12 mouse cellular contexts compared by ENCODE assay signal in genomic region chr5:136303409-136303983, GRCm38 (mm10). TPM values are rescaled to one million over a fixed set of nuclear protein-coding genes. Genes with fewer than 3 reads are reported as not detected.
DNase-seq lines count a peak whose midpoint lies in the region; ATAC-seq and TF ChIP-seq lines count a peak whose summit lies in the region.
"Had no signal": no experiment of that assay in that cellular context is flagged by ENCODE, and none has a peak within 500 bp of the region (broad histone marks: within the 10 kb centered on the region; RNA-seq: fewer than 3 reads in every experiment).

No protein-coding gene starts in this region.

- H3K27ac ChIP-seq in intestine, embryonic 14.5 days (ENCODE audit: low read depth): peak overlapping the region; percentile 14; the same call in 1 of the 2 replicates
- H3K27ac ChIP-seq in intestine, postnatal 0 days (ENCODE audit: low read depth, low read length): no peak overlapping the region
- peak overlapping the region; percentile 35; the same call in 1 of the 2 replicates for H3K27ac ChIP-seq in midbrain, embryonic 13.5 days
- no peak overlapping the region for H3K27ac ChIP-seq in midbrain, embryonic 16.5 days (ENCODE audit: low read length)
- H3K27ac ChIP-seq in embryonic facial prominence, embryonic 15.5 days (replicated peaks): peak overlapping the region; percentile 69
- H3K27ac ChIP-seq: hindbrain, embryonic 12.5 days; liver, embryonic 14.5 days had no signal

- H3K36me3 ChIP-seq in intestine, embryonic 14.5 days (ENCODE audit: control insufficient read depth, insufficient read depth, low read length): peaks cover 79% of the 10 kb centered on the region
- H3K36me3 ChIP-seq in intestine, postnatal 0 days (ENCODE audit: control insufficient read depth, insufficient read depth): peaks cover 87% of the 10 kb centered on the region
- peaks cover 97% of the 10 kb centered on the region for H3K36me3 ChIP-seq in midbrain, embryonic 13.5 days
- peaks cover 31% of the 10 kb centered on the region for H3K36me3 ChIP-seq in midbrain, embryonic 16.5 days (ENCODE audit: control insufficient read depth, insufficient read depth, low read length)
- peaks cover 65% of the 10 kb centered on the region for H3K36me3 ChIP-seq in embryonic facial prominence, embryonic 15.5 days

- H3K27me3 ChIP-seq in intestine, embryonic 14.5 days (replicated peaks; ENCODE audit: control insufficient read depth, insufficient read depth, low read length): no peaks in the 10 kb centered on the region
- no peaks in the 10 kb centered on the region for H3K27me3 ChIP-seq in intestine, postnatal 0 days (replicated peaks; ENCODE audit: control insufficient read depth, insufficient read depth, low read length)
- no peaks in the 10 kb centered on the region for H3K27me3 ChIP-seq in midbrain, embryonic 13.5 days
- no peaks in the 10 kb centered on the region for H3K27me3 ChIP-seq in midbrain, embryonic 16.5 days (ENCODE audit: control insufficient read depth, insufficient read depth, low read depth, low read length)
- H3K27me3 ChIP-seq in embryonic facial prominence, embryonic 15.5 days: no peaks in the 10 kb centered on the region
- H3K27me3 ChIP-seq: hindbrain, embryonic 12.5 days had no signal

- no peak for ATAC-seq in intestine, embryonic 14.5 days (replicated peaks; ENCODE audit: low FRiP score, low TSS enrichment, low read depth)
- no peak for ATAC-seq in intestine, postnatal 0 days
- ATAC-seq in midbrain, embryonic 13.5 days: no peak
- ATAC-seq in midbrain, embryonic 16.5 days: no peak
- 0 out of 2 replicates have a peak, but pooled peaks have one; percentile 46 for ATAC-seq in embryonic facial prominence, embryonic 15.5 days (ENCODE audit: insufficient number of reproducible peaks, low FRiP score, low TSS enrichment, low read depth)
- no peak for ATAC-seq in megakaryocyte-erythroid progenitor cell, adult 5-6 weeks (replicated peaks; ENCODE audit: low FRiP score, low TSS enrichment, poor library complexity, severe bottlenecking)

- TF ChIP-seq CTCF in intestine, postnatal 0 days (IDR thresholded peaks at IDR 0.05; ENCODE audit: low read depth): no peak

- peak; percentile 58 for DNase-seq in intestine, embryonic 14.5 days (ENCODE audit: low spot score)
- DNase-seq in lung, postnatal 4 days: peak; percentile 48 to 80
- DNase-seq in adrenal gland, postnatal 10 days: no peak
- DNase-seq: cerebellum, adult 11-12 months; layer of hippocampus, adult 9-11 months had no signal

- no peak overlapping the region for H3K4me2 ChIP-seq in intestine, embryonic 14.5 days (ENCODE audit: low read length)
- no peak overlapping the region for H3K4me2 ChIP-seq in intestine, postnatal 0 days (replicated peaks; ENCODE audit: low read depth)
- H3K4me2 ChIP-seq in midbrain, embryonic 13.5 days (replicated peaks): no peak overlapping the region
- H3K4me2 ChIP-seq in midbrain, embryonic 16.5 days (ENCODE audit: low read length): no peak overlapping the region
- H3K4me2 ChIP-seq in embryonic facial prominence, embryonic 15.5 days (replicated peaks): no peak overlapping the region
- H3K4me2 ChIP-seq: hindbrain, embryonic 12.5 days had no signal

- no peak overlapping the region for H3K9ac ChIP-seq in intestine, embryonic 14.5 days (ENCODE audit: low read length)
- no peak overlapping the region for H3K9ac ChIP-seq in intestine, postnatal 0 days (ENCODE audit: low read depth, low read length)
- no peak overlapping the region for H3K9ac ChIP-seq in midbrain, embryonic 13.5 days (replicated peaks)
- no peak overlapping the region for H3K9ac ChIP-seq in midbrain, embryonic 16.5 days (ENCODE audit: low read depth, low read length)
- no peak overlapping the region for H3K9ac ChIP-seq in embryonic facial prominence, embryonic 15.5 days
- H3K9ac ChIP-seq: hindbrain, embryonic 12.5 days; liver, embryonic 14.5 days had no signal

- H3K9me3 ChIP-seq in intestine, embryonic 14.5 days (ENCODE audit: control insufficient read depth, low read length): no peaks in the 10 kb centered on the region
- no peaks in the 10 kb centered on the region for H3K9me3 ChIP-seq in intestine, postnatal 0 days (ENCODE audit: control insufficient read depth)
- no peaks in the 10 kb centered on the region for H3K9me3 ChIP-seq in midbrain, embryonic 13.5 days
- H3K9me3 ChIP-seq in midbrain, embryonic 16.5 days (replicated peaks; ENCODE audit: control insufficient read depth, low read length, poor library complexity, severe bottlenecking): no peaks in the 10 kb centered on the region
- no peaks in the 10 kb centered on the region for H3K9me3 ChIP-seq in embryonic facial prominence, embryonic 15.5 days (replicated peaks)
- H3K9me3 ChIP-seq: hindbrain, embryonic 12.5 days had no signal

- 81% methylated on average over 19 of the region's 19 CpGs for WGBS in intestine, embryonic 14.5 days
- WGBS in intestine, postnatal 0 days: 74% methylated on average over 19 of the region's 19 CpGs
- 78% methylated on average over 19 of the region's 19 CpGs for WGBS in midbrain, embryonic 13.5 days
- WGBS in midbrain, embryonic 16.5 days: 80% methylated on average over 19 of the region's 19 CpGs
- WGBS in embryonic facial prominence, embryonic 15.5 days: 64% methylated on average over 19 of the region's 19 CpGs

- no peak overlapping the region for H3K4me3 ChIP-seq in intestine, embryonic 14.5 days (ENCODE audit: low read depth, low read length)
- H3K4me3 ChIP-seq in intestine, postnatal 0 days (ENCODE audit: low read depth, low read length): no peak overlapping the region
- H3K4me3 ChIP-seq in midbrain, embryonic 13.5 days (replicated peaks): no peak overlapping the region
- no peak overlapping the region for H3K4me3 ChIP-seq in midbrain, embryonic 16.5 days (ENCODE audit: low read depth, low read length)
- H3K4me3 ChIP-seq in embryonic facial prominence, embryonic 15.5 days (replicated peaks): no peak overlapping the region
- H3K4me3 ChIP-seq: hindbrain, embryonic 12.5 days had no signal

- H3K4me1 ChIP-seq in intestine, embryonic 14.5 days (replicated peaks; ENCODE audit: control insufficient read depth, insufficient read depth, low read length): peaks cover 3% of the 10 kb centered on the region; the same call in 1 of the 2 replicates
- H3K4me1 ChIP-seq in intestine, postnatal 0 days (replicated peaks; ENCODE audit: control insufficient read depth, insufficient read depth, low read length): no peaks in the 10 kb centered on the region
- H3K4me1 ChIP-seq in midbrain, embryonic 13.5 days (replicated peaks): peaks cover 12% of the 10 kb centered on the region; the same call in 1 of the 2 replicates
- H3K4me1 ChIP-seq in midbrain, embryonic 16.5 days (ENCODE audit: control insufficient read depth, insufficient read depth, low read length): peaks cover 2% of the 10 kb centered on the region
- no peaks in the 10 kb centered on the region for H3K4me1 ChIP-seq in embryonic facial prominence, embryonic 15.5 days
- H3K4me1 ChIP-seq: hindbrain, embryonic 12.5 days had no signal

RNA-seq across cellular contexts. Expression of gene Sh2b2, which starts 57.1 kb away (rescaled TPM):
- polyA plus RNA-seq in intestine, embryonic 14.5 days (2014; fragmentation: Nextera tagmentation; extraction: Ambion mirVana): 3.1 and 4.2 TPM in 2 replicates
- polyA plus RNA-seq in intestine, postnatal 0 days (2015; fragmentation: Nextera tagmentation; extraction: Ambion mirVana): 1.0 and 1.1 TPM in 2 replicates
- polyA plus RNA-seq in midbrain, embryonic 13.5 days (2015; fragmentation: Nextera tagmentation; extraction: Ambion mirVana): 20.3 and 25.6 TPM in 2 replicates
- 24.8 and 24.9 TPM in 2 replicates for polyA plus RNA-seq in midbrain, embryonic 16.5 days (2015; fragmentation: Nextera tagmentation; extraction: Ambion mirVana)
- polyA plus RNA-seq in embryonic facial prominence, embryonic 15.5 days (2015; fragmentation: Nextera tagmentation; extraction: Ambion mirVana): 8.2 and 9.1 TPM in 2 replicates
- 10 to 100 TPM; 29.1 to 30.7 TPM for total RNA-seq in adrenal gland, postnatal 10 days (2021)
- 1.7 and 3.0 TPM in 2 replicates for total RNA-seq in megakaryocyte-erythroid progenitor cell, adult 5-6 weeks (2014; fragmentation: Nextera tagmentation)
- 0.09 and 1.8 TPM in 2 replicates for total RNA-seq in megakaryocyte-erythroid progenitor cell, adult 5-6 weeks (2017)

Comparison
In these comparisons a context has a peak if more than half of its experiments do, and no peak if none do; other contexts are left out.
1. H3K27ac ChIP-seq: peak in intestine, embryonic 14.5 days (single experiment), midbrain, embryonic 13.5 days (single experiment) and embryonic facial prominence, embryonic 15.5 days (single experiment); none in intestine, postnatal 0 days (single experiment) and midbrain, embryonic 16.5 days (single experiment).